7 mouse cellular contexts compared by ENCODE assay signal in genomic region chr3:101595866-101596630, GRCm38 (mm10). TPM values are rescaled to one million over a fixed set of nuclear protein-coding genes. Genes with fewer than 3 reads are reported as not detected.
DNase-seq lines count a peak whose midpoint lies in the region; ATAC-seq and TF ChIP-seq lines count a peak whose summit lies in the region.

No protein-coding gene starts in this region.

- H3K4me2 ChIP-seq in kidney, postnatal 0 days (ENCODE audit: low read length): no peak overlapping the region; the same call in 1 of the 2 replicates
- H3K4me2 ChIP-seq in heart, embryonic 12.5 days: peak overlapping the region; percentile 64

- DNase-seq in kidney, postnatal 0 days (ENCODE audit: low spot score): no peak
- no peak for DNase-seq in kidney, adult 9 months
- DNase-seq in gastrocnemius, adult 8-10 months (ENCODE audit: low spot score in 2 of 2): no peak
- DNase-seq in embryo, embryonic 10.5 days (ENCODE audit: low spot score): no peak

- H3K27ac ChIP-seq in kidney, postnatal 0 days: peak overlapping the region; percentile 43
- peak overlapping the region; percentile 51; the same call in 1 of the 2 replicates for H3K27ac ChIP-seq in cortical plate, adult 2 months (ENCODE audit: insufficient read depth, low read length)
- peak overlapping the region; percentile 97 for H3K27ac ChIP-seq in heart, embryonic 12.5 days (ENCODE audit: poor library complexity, severe bottlenecking)

- H3K27me3 ChIP-seq in kidney, postnatal 0 days (ENCODE audit: insufficient read depth, low read length): no peaks in the 10 kb centered on the region
- no peaks in the 10 kb centered on the region for H3K27me3 ChIP-seq in heart, embryonic 12.5 days (replicated peaks)

- peaks cover 46% of the 10 kb centered on the region for H3K36me3 ChIP-seq in kidney, postnatal 0 days (ENCODE audit: insufficient read depth, low read length)
- H3K36me3 ChIP-seq in heart, embryonic 12.5 days: peaks cover 41% of the 10 kb centered on the region

- H3K4me3 ChIP-seq in kidney, postnatal 0 days (replicated peaks; ENCODE audit: low read depth, low read length): no peak overlapping the region
- H3K4me3 ChIP-seq in cortical plate, adult 2 months (ENCODE audit: insufficient read depth, low read length): no peak overlapping the region
- H3K4me3 ChIP-seq in heart, embryonic 12.5 days: peak overlapping the region; percentile 30

- peaks cover 32% of the 10 kb centered on the region for H3K4me1 ChIP-seq in kidney, postnatal 0 days (replicated peaks; ENCODE audit: insufficient read depth, low read length)
- H3K4me1 ChIP-seq in cortical plate, adult 2 months (ENCODE audit: control insufficient read depth, insufficient read depth, low read length): peaks cover 32% of the 10 kb centered on the region
- peaks cover 96% of the 10 kb centered on the region for H3K4me1 ChIP-seq in heart, embryonic 12.5 days (replicated peaks)

- H3K9me3 ChIP-seq in kidney, postnatal 0 days (replicated peaks; ENCODE audit: low read length): no peaks in the 10 kb centered on the region
- H3K9me3 ChIP-seq in heart, embryonic 12.5 days (replicated peaks): no peaks in the 10 kb centered on the region

- no peak overlapping the region for H3K9ac ChIP-seq in kidney, postnatal 0 days (ENCODE audit: low read depth, low read length)
- peak overlapping the region; percentile 37 for H3K9ac ChIP-seq in heart, embryonic 12.5 days

- TF ChIP-seq CTCF in kidney, postnatal 0 days (IDR thresholded peaks at IDR 0.05; ENCODE audit: low read depth): no peak
- TF ChIP-seq CTCF in cortical plate, adult 2 months (IDR thresholded peaks at IDR 0.05; ENCODE audit: extremely low read depth, insufficient read depth, low read length): no peak

- 66% methylated on average over 14 of the region's 14 CpGs for WGBS in kidney, postnatal 0 days
- 20% methylated on average over 14 of the region's 14 CpGs for WGBS in heart, embryonic 12.5 days

- ATAC-seq in kidney, postnatal 0 days (replicated peaks; ENCODE audit: low FRiP score, low read depth): 0 out of 2 replicates have a peak, but pooled peaks have one; percentile 41
- ATAC-seq in heart, embryonic 12.5 days (ENCODE audit: insufficient number of reproducible peaks, low FRiP score): peak; percentile 86
- ATAC-seq in monocyte, adult 5-6 weeks (replicated peaks; ENCODE audit: insufficient number of reproducible peaks, low FRiP score, low TSS enrichment, poor library complexity, severe bottlenecking): 0 out of 2 replicates have a peak, but pooled peaks have one; percentile 19

- no peak for TF ChIP-seq POLR2A in cortical plate, adult 2 months (IDR thresholded peaks at IDR 0.05; ENCODE audit: extremely low read depth, insufficient read depth, low read length)

RNA-seq across cellular contexts. Expression of gene Atp1a1, which starts 8.4 kb away (rescaled TPM):
- 731 and 809 TPM in 2 replicates for polyA plus RNA-seq in kidney, postnatal 0 days (2015; fragmentation: Nextera tagmentation; extraction: Ambion mirVana)
- 817 and 830 TPM in 2 replicates for polyA plus RNA-seq in cortical plate, adult 2 months (2012; rRNA removed)
- 277 and 294 TPM in 2 replicates for polyA plus RNA-seq in heart, embryonic 12.5 days (2016; fragmentation: Nextera tagmentation; extraction: Ambion mirVana)
- 400 to 470 TPM (median 447 TPM) in 3 replicates for total RNA-seq in monocyte, adult 5-6 weeks (2017)
- total RNA-seq in gastrocnemius, adult 8-10 months (2022): 10 to 100 TPM; 75.7 to 99.5 (median 84.9) TPM

Comparison
In these comparisons a context has a peak if more than half of its experiments do, and no peak if none do; other contexts are left out.
1. ATAC-seq: peak in every context shown above with its lines; median percentile 86 in heart, embryonic 12.5 days; 41 in kidney, postnatal 0 days; 19 in monocyte, adult 5-6 weeks.
2. H3K27ac ChIP-seq: peak in every context shown above with its lines; median percentile 97 in heart, embryonic 12.5 days; 51 in cortical plate, adult 2 months; 43 in kidney, postnatal 0 days.